Mouse (Mus musculus): ENCODE results near the gene Rflnb. TPM values are rescaled to one million over a fixed set of nuclear protein-coding genes. Genes with fewer than 3 reads are reported as not detected.

The Rflnb gene
- total RNA-seq, 1 experiment = 2.9 TPM

DNA sequence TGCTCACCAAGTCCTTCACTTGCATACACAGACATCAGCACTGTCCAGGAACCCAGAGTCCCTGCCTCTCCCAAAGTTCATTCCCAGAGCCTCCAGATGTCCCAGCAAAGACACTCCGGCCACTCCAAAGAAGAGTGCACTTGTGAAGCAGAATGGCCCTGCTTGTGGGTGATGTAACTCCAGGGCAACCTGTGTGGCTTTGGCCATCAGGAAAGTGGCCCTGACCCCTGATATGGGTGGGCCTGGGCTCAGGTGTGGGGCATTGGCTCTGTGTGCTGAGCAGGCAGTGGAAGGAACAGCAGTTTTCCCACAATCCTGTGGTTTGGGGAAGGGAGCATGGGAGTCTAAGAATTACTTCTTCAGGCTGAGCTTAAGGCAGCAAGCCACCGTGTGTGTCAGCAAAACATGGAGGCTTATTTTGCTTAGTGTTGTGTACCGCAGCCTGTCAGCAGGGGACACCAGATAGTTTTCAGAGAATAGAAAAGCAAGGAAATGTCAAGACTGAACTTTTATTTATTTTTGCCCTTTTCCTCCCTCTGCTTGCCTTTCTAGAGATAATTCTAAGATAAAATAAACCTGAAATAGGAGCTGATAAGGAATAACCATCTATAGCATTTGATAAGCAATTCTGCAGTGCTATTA, 26.2 kb downstream of the Rflnb start:
- no peaks in the 10 kb centered on the region for H3K36me3 ChIP-seq (ENCODE audit: control insufficient read depth, insufficient read depth, low read length, poor library complexity, severe bottlenecking)
- DNase-seq (ENCODE audit: low read depth, low spot score) = no peak
- H3K9ac ChIP-seq (ENCODE audit: insufficient read depth, low read depth, low read length, poor library complexity, severe bottlenecking) = no peak overlapping the region
- no peaks in the 10 kb centered on the region for H3K9me3 ChIP-seq (ENCODE audit: control insufficient read depth, insufficient read depth, low read depth, low read length)
- TF ChIP-seq MAFK (IDR thresholded peaks at IDR 0.05; ENCODE audit: insufficient read depth, low read depth, low read length) (no peak), ZNF384 (IDR thresholded peaks at IDR 0.05; ENCODE audit: low read depth, low read length) (no peak), CHD2 (IDR thresholded peaks at IDR 0.05; ENCODE audit: low read depth, low read length) (no peak), HCFC1 (IDR thresholded peaks at IDR 0.05; ENCODE audit: borderline replicate concordance, insufficient read depth, low read length) (no peak), ZC3H11A (IDR thresholded peaks at IDR 0.05; ENCODE audit: borderline replicate concordance, low read depth, low read length) (no peak)
- no peak overlapping the region for H3K4me3 ChIP-seq (ENCODE audit: insufficient read depth in 1 of 2, low read depth in 1 of 2, low read length in 2 of 2, poor library complexity in 1 of 2, severe bottlenecking in 1 of 2)
- in situ Hi-C loops (cut with MboI; ENCODE audit: low sequenced_read_pairs in 2 of 2, unreplicated experiment in 2 of 2) = no loop called here
- no peak overlapping the region for H3K27ac ChIP-seq (ENCODE audit: insufficient read depth, low read depth, low read length, poor library complexity, severe bottlenecking)
- H3K4me1 ChIP-seq (ENCODE audit: control insufficient read depth in 2 of 2, insufficient read depth in 2 of 2, low read length in 2 of 2, poor library complexity in 1 of 2) = 0 out of 4 replicates have a peak, but pooled peaks cover 0 to 2% of the 10 kb centered on the region in 2 experiments

DNA sequence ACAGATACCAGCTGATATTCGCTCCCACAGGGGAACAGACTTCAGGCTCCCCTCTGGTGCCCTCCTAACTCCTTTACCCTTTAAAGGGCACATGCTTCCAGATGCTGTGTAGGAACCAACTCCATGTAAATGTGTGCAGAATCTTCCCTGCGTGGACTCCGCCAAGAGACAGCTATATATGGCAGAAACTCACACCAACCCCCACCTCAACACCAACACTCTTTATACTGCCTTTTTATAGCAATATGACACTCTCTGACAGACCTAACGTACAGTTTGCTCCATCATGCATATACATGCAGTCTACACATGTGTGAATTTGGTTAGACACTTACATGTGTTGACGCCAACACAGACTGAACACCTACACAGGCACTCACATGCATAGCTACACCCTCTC, 26.9 kb downstream of the Rflnb start:
- Histone ChIP-seq H3K4me3 (ENCODE audit: insufficient read depth in 1 of 2, low read depth in 1 of 2, low read length in 2 of 2, poor library complexity in 1 of 2, severe bottlenecking in 1 of 2) (no peak overlapping the region), H3K27ac (ENCODE audit: insufficient read depth, low read depth, low read length, poor library complexity, severe bottlenecking) (no peak overlapping the region), H3K4me1 (ENCODE audit: control insufficient read depth in 2 of 2, insufficient read depth in 2 of 2, low read length in 2 of 2, poor library complexity in 1 of 2) (0 out of 4 replicates have a peak, but pooled peaks cover 0 to 2% of the 10 kb centered on the region in 2 experiments), H3K36me3 (ENCODE audit: control insufficient read depth, insufficient read depth, low read length, poor library complexity, severe bottlenecking) (no peaks in the 10 kb centered on the region), H3K9ac (ENCODE audit: insufficient read depth, low read depth, low read length, poor library complexity, severe bottlenecking) (no peak overlapping the region), H3K9me3 (ENCODE audit: control insufficient read depth, insufficient read depth, low read depth, low read length) (no peaks in the 10 kb centered on the region)
- in situ Hi-C loops (cut with MboI; ENCODE audit: low sequenced_read_pairs in 2 of 2, unreplicated experiment in 2 of 2) = no loop called here
- no peak for TF ChIP-seq ZC3H11A (IDR thresholded peaks at IDR 0.05; ENCODE audit: borderline replicate concordance, low read depth, low read length)
- no peak for TF ChIP-seq ZNF384 (IDR thresholded peaks at IDR 0.05; ENCODE audit: low read depth, low read length)
- TF ChIP-seq CHD2 (IDR thresholded peaks at IDR 0.05; ENCODE audit: low read depth, low read length) = no peak
- TF ChIP-seq MAFK (IDR thresholded peaks at IDR 0.05; ENCODE audit: insufficient read depth, low read depth, low read length) = no peak
- TF ChIP-seq HCFC1 (IDR thresholded peaks at IDR 0.05; ENCODE audit: borderline replicate concordance, insufficient read depth, low read length) = no peak
- DNase-seq (ENCODE audit: low read depth, low spot score) = no peak

DNA sequence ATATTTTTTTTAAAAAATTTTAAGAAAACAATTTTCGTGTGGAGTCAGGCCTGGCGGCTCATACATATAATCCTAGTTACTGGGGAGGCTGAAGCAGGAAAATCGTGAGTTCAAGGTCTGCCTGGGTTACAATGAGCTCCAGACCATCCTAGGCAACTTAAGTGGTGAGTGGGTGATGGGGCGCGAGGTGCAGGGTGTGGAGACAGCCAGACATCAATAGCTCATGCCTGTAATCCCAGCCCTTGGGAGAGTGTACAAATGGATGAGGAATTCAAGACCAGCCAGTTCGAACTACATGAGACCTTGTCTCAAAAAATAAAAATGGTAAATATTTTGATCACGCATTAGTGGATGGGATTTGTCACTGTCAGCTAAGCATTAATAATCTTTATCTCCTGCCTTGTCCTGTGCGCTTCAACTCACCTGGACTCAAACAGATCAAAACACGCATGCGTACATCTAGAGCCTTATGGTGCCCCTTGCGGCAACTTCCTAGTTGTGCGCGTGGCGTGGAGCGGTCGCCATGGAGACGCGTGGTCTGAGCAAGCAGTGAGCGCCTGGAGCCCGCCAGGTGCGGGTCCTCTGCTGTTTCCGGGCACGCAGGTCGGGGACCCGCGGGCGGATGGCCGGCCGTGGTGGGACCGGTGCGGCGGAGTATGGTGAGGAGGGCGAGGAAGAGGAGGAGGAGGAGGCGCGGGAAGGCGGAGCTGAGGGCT, 28.0 kb downstream of the Rflnb start, which contains the start of gene 1700016K19Rik:
TSS of gene 1700016K19Rik (plus strand) at position 473 of the 716 bp plus-strand sequence.
- TF ChIP-seq ZC3H11A (IDR thresholded peaks at IDR 0.05; ENCODE audit: borderline replicate concordance, low read depth, low read length) (no peak), ZNF384 (IDR thresholded peaks at IDR 0.05; ENCODE audit: low read depth, low read length) (no peak), MAFK (IDR thresholded peaks at IDR 0.05; ENCODE audit: insufficient read depth, low read depth, low read length) (no peak), HCFC1 (IDR thresholded peaks at IDR 0.05; ENCODE audit: borderline replicate concordance, insufficient read depth, low read length) (0 out of 2 replicates have a peak, but pooled peaks have one; percentile 45)
- Histone ChIP-seq H3K4me3 (ENCODE audit: insufficient read depth in 1 of 2, low read depth in 1 of 2, low read length in 2 of 2, poor library complexity in 1 of 2, severe bottlenecking in 1 of 2) (peak within 1 kb of the TSS; percentile 63 to 75), H3K9ac (ENCODE audit: insufficient read depth, low read depth, low read length, poor library complexity, severe bottlenecking) (peak within 1 kb of the TSS; percentile 8; the same call in 1 of the 2 replicates), H3K36me3 (ENCODE audit: control insufficient read depth, insufficient read depth, low read length, poor library complexity, severe bottlenecking) (no peaks in the 10 kb centered on the region), H3K9me3 (ENCODE audit: control insufficient read depth, insufficient read depth, low read depth, low read length) (no peaks in the 10 kb centered on the region), H3K4me1 (ENCODE audit: control insufficient read depth in 2 of 2, insufficient read depth in 2 of 2, low read length in 2 of 2, poor library complexity in 1 of 2) (0 out of 4 replicates have a peak, but pooled peaks cover 0 to 2% of the 10 kb centered on the region in 2 experiments), H3K27ac (ENCODE audit: insufficient read depth, low read depth, low read length, poor library complexity, severe bottlenecking) (no peak within 1 kb of the TSS)
- DNase-seq (ENCODE audit: low read depth, low spot score) = peak; percentile 83
- in situ Hi-C loops (cut with MboI; ENCODE audit: low sequenced_read_pairs in 2 of 2, unreplicated experiment in 2 of 2) = no loop called here

DNA sequence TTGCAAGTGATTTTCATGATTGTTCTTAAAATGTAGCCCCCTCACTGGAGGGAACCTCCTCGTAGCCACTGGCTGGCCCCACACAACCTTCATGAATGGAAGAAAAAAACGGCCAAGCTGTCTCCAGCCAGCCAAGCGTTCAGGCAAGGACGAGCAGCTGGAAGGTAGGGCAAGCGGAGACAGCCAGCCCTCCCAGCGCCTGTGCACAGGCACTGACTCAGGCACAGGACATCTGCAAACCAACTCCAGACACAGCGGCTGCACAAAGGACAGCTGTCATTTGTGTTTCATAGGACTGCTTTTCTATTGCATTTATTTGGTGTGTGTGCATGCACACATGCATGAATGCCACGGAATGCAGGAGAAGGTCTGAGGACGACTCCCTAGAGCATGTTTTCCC, 33.2 kb downstream of the Rflnb start:
- TF ChIP-seq HCFC1 (IDR thresholded peaks at IDR 0.05; ENCODE audit: borderline replicate concordance, insufficient read depth, low read length) = no peak
- no peak for TF ChIP-seq MAFK (IDR thresholded peaks at IDR 0.05; ENCODE audit: insufficient read depth, low read depth, low read length)
- TF ChIP-seq ZNF384 (IDR thresholded peaks at IDR 0.05; ENCODE audit: low read depth, low read length) = no peak
- TF ChIP-seq CHD2 (IDR thresholded peaks at IDR 0.05; ENCODE audit: low read depth, low read length) = no peak
- no peak for TF ChIP-seq ZC3H11A (IDR thresholded peaks at IDR 0.05; ENCODE audit: borderline replicate concordance, low read depth, low read length)
- no peaks in the 10 kb centered on the region for H3K36me3 ChIP-seq (ENCODE audit: control insufficient read depth, insufficient read depth, low read length, poor library complexity, severe bottlenecking)
- H3K4me3 ChIP-seq (ENCODE audit: insufficient read depth in 1 of 2, low read depth in 1 of 2, low read length in 2 of 2, poor library complexity in 1 of 2, severe bottlenecking in 1 of 2) = no peak overlapping the region
- 0 out of 4 replicates have a peak, but pooled peaks cover 0 to under 1% of the 10 kb centered on the region in 2 experiments for H3K4me1 ChIP-seq (ENCODE audit: control insufficient read depth in 2 of 2, insufficient read depth in 2 of 2, low read length in 2 of 2, poor library complexity in 1 of 2)
- DNase-seq (ENCODE audit: low read depth, low spot score) = no peak
- in situ Hi-C loops (cut with MboI; ENCODE audit: low sequenced_read_pairs in 2 of 2, unreplicated experiment in 2 of 2) = no loop called here
- H3K9ac ChIP-seq (ENCODE audit: insufficient read depth, low read depth, low read length, poor library complexity, severe bottlenecking) = no peak overlapping the region
- no peaks in the 10 kb centered on the region for H3K9me3 ChIP-seq (ENCODE audit: control insufficient read depth, insufficient read depth, low read depth, low read length)
- no peak overlapping the region for H3K27ac ChIP-seq (ENCODE audit: insufficient read depth, low read depth, low read length, poor library complexity, severe bottlenecking)
